Mouse (Mus musculus) myocyte (in vitro differentiated cells): ENCODE results near the gene Olfr681. TPM values are rescaled to one million over a fixed set of nuclear protein-coding genes. Genes with fewer than 3 reads are reported as not detected.
"Not testable (repeated sequence)": the region's sequence is repeated elsewhere in the genome, so short reads cannot be mapped to it uniquely, and the experiment has no call there.

ENCODE experiments used
- H3K27me3 ChIP-seq: one replicate; pipeline ENCODE4 v1.6.1; 2011; ENCODE audit not compliant: control insufficient read depth, insufficient read depth, insufficient read length
- H3K36me3 ChIP-seq: one replicate; pipeline ENCODE4 v1.6.1; 2011; ENCODE audit not compliant: control insufficient read depth, insufficient read depth
- H3K4me2 ChIP-seq: one replicate; pipeline ENCODE4 v1.6.1; 2011; ENCODE audit warnings: low read depth, control low read depth
- H3K4me3 ChIP-seq: one replicate; pipeline ENCODE4 v1.5.1; 2011; ENCODE audit warnings: mild to moderate bottlenecking, control low read depth, moderate library complexity
- H3K79me2 ChIP-seq: one replicate; pipeline ENCODE4 v1.6.1; 2011; ENCODE audit not compliant: control insufficient read depth, insufficient read depth
- H3ac ChIP-seq: one replicate; pipeline ENCODE4 v1.6.1; 2011; ENCODE audit not compliant: control insufficient read depth, insufficient read length
- CEBPB ChIP-seq: IDR thresholded peaks from 2 replicates; pipeline ENCODE4 v1.6.1; 2011; ENCODE audit warnings: mild to moderate bottlenecking, moderate library complexity; ENCODE audit not compliant: poor library complexity, insufficient read depth, severe bottlenecking
- E2F4 ChIP-seq: IDR thresholded peaks from one replicate; pipeline ENCODE4 v1.6.1; 2011; ENCODE audit warnings: mild to moderate bottlenecking, control low read depth, moderate library complexity; ENCODE audit not compliant: insufficient read depth
- MAX ChIP-seq: IDR thresholded peaks from one replicate; pipeline ENCODE4 v1.6.1; 2011; ENCODE audit warnings: low read depth, mild to moderate bottlenecking, control low read depth
- MYOD1 ChIP-seq, 3 experiments: IDR thresholded peaks; one replicate each; pipeline ENCODE4 v1.6.1; 2011; ENCODE audit warnings: control low read depth in 2 of 3, low read depth in 2 of 3, mild to moderate bottlenecking in 2 of 3, moderate library complexity in 1 of 3; ENCODE audit not compliant: insufficient read length in 2 of 3, control insufficient read depth in 1 of 3
- MYOG ChIP-seq, 3 experiments: IDR thresholded peaks; one replicate each; pipeline ENCODE4 v1.6.1; 2011; ENCODE audit warnings: control low read depth in 2 of 3, low read depth in 2 of 3, mild to moderate bottlenecking in 2 of 3; ENCODE audit not compliant: insufficient read length in 2 of 3, control insufficient read depth in 1 of 3, insufficient read depth in 1 of 3
- POLR2A ChIP-seq: IDR thresholded peaks from one replicate; pipeline ENCODE4 v1.6.1; 2011; ENCODE audit warnings: low read depth, mild to moderate bottlenecking, control low read depth, moderate library complexity; ENCODE audit not compliant: insufficient read length
- POLR2AphosphoS2 ChIP-seq: IDR thresholded peaks from one replicate; pipeline ENCODE4 v1.6.1; 2011; ENCODE audit warnings: low read depth, control low read depth; ENCODE audit not compliant: insufficient read length
- REST ChIP-seq: IDR thresholded peaks from one replicate; pipeline ENCODE4 v1.6.1; 2011; ENCODE audit warnings: mild to moderate bottlenecking, control low read depth, moderate library complexity; ENCODE audit not compliant: insufficient read depth, insufficient read length
- SRF ChIP-seq: IDR thresholded peaks from one replicate; pipeline ENCODE4 v1.6.1; 2011; ENCODE audit warnings: low read depth; ENCODE audit not compliant: control insufficient read depth, insufficient read length
- TCF12 ChIP-seq: IDR thresholded peaks from one replicate; pipeline ENCODE4 v1.6.1; 2011; ENCODE audit warnings: mild to moderate bottlenecking, control low read depth; ENCODE audit not compliant: poor library complexity, insufficient read depth, severe bottlenecking
- TCF3 ChIP-seq: IDR thresholded peaks from one replicate; pipeline ENCODE4 v1.6.1; 2011; ENCODE audit warnings: low read depth, control low read depth; ENCODE audit not compliant: insufficient read length
- USF1 ChIP-seq: IDR thresholded peaks from one replicate; pipeline ENCODE4 v1.6.1; 2011; ENCODE audit warnings: low read depth, mild to moderate bottlenecking, control low read depth, moderate library complexity
- polyA plus RNA-seq: library from polyadenylated mRNA; unstranded; fragments of >200 nt; fragmentation: generic; extraction: Trizol; gene quantifications from one replicate; pipeline ENCODE4 v1.2.1, GENCODE M21; 2012; ENCODE audit warnings: missing spikeins

The Olfr681 gene
- polyA plus RNA-seq, result not detected

GRCm38 (mm10) chr7:105116536-105116935 is at the start of gene Olfr681:
Gene Olfr681 (plus strand): TSS chr7:105116836.
- H3K36me3 ChIP-seq, result no peaks in the 10 kb centered on the region
- TF ChIP-seq USF1 (no peak), CEBPB (no peak), MYOD1 (IDR thresholded peaks at IDR 0.05; ENCODE audit: control insufficient read depth in 1 of 3, insufficient read length in 2 of 3, low read depth in 2 of 3) (no peak)
- H3ac ChIP-seq, result no peak within 1 kb of the TSS
- H3K4me2 ChIP-seq, result no peak within 1 kb of the TSS
- no peak within 1 kb of the TSS for H3K4me3 ChIP-seq
- H3K27me3 ChIP-seq, result no peaks in the 10 kb centered on the region
- no peaks in the 10 kb centered on the region for H3K79me2 ChIP-seq

- Histone ChIP-seq H3K36me3 (no peaks in the 10 kb centered on the region), H3K4me3 (no peak within 1 kb of the TSS), H3K27me3 (no peaks in the 10 kb centered on the region), H3K79me2 (no peaks in the 10 kb centered on the region), H3ac (no peak within 1 kb of the TSS), H3K4me2 (no peak within 1 kb of the TSS)
- TF ChIP-seq CEBPB (no peak), SRF (no peak), USF1 (no peak), TCF12 (no peak), MYOG (IDR thresholded peaks at IDR 0.05; ENCODE audit: control insufficient read depth in 1 of 3, insufficient read depth in 1 of 3, insufficient read length in 2 of 3, low read depth in 2 of 3) (no peak)
Observed at GRCm38 (mm10) chr7:105080905-105081304, 35.7 kb upstream of the Olfr681 start, which contains the start of gene Olfr679. Gene Olfr679 (plus strand): TSS chr7:105081205.

- H3K36me3 ChIP-seq, H3K79me2 ChIP-seq, H3K27me3 ChIP-seq, H3K4me2 ChIP-seq, H3ac ChIP-seq, H3K4me3 ChIP-seq: not testable (repeated sequence)
Observed at GRCm38 (mm10) chr7:105092717-105093116, 23.9 kb upstream of the Olfr681 start, which contains the start of gene Olfr680-ps1. Gene Olfr680-ps1 (minus strand): TSS chr7:105092817.

- Histone ChIP-seq H3K4me2 (no peak overlapping the region), H3ac (no peak overlapping the region), H3K27me3 (no peaks in the 10 kb centered on the region), H3K79me2 (no peaks in the 10 kb centered on the region), H3K4me3 (no peak overlapping the region), H3K36me3 (no peaks in the 10 kb centered on the region)
- TF ChIP-seq USF1, result no peak
- no peak for TF ChIP-seq REST
- no peak for TF ChIP-seq MYOD1 (IDR thresholded peaks at IDR 0.05; ENCODE audit: control insufficient read depth in 1 of 3, insufficient read length in 2 of 3, low read depth in 2 of 3)
- no peak for TF ChIP-seq CEBPB
- TF ChIP-seq TCF3, result no peak
- no peak for TF ChIP-seq SRF
- TF ChIP-seq MYOG (IDR thresholded peaks at IDR 0.05; ENCODE audit: control insufficient read depth in 1 of 3, insufficient read depth in 1 of 3, insufficient read length in 2 of 3, low read depth in 2 of 3), result no peak
Observed at GRCm38 (mm10) chr7:105141275-105141674, 24.6 kb downstream of the Olfr681 start.

- H3K27me3 ChIP-seq, result no peaks in the 10 kb centered on the region
- H3K4me3 ChIP-seq, result no peak within 1 kb of the TSS
- no peak within 1 kb of the TSS for H3ac ChIP-seq
- H3K36me3 ChIP-seq, result no peaks in the 10 kb centered on the region
- TF ChIP-seq CEBPB (no peak), REST (no peak), POLR2AphosphoS2 (no peak), E2F4 (no peak), POLR2A (no peak), SRF (no peak), MYOD1 (IDR thresholded peaks at IDR 0.05; ENCODE audit: control insufficient read depth in 1 of 3, insufficient read length in 2 of 3, low read depth in 2 of 3) (no peak), TCF12 (no peak), MYOG (IDR thresholded peaks at IDR 0.05; ENCODE audit: control insufficient read depth in 1 of 3, insufficient read depth in 1 of 3, insufficient read length in 2 of 3, low read depth in 2 of 3) (no peak), TCF3 (no peak), USF1 (no peak), MAX (no peak)
- no peak within 1 kb of the TSS for H3K4me2 ChIP-seq
- H3K79me2 ChIP-seq, result no peaks in the 10 kb centered on the region
Observed at GRCm38 (mm10) chr7:105146912-105147311, 30.3 kb downstream of the Olfr681 start, which contains the start of gene Olfr683. Gene Olfr683 (minus strand): TSS chr7:105147012.

GRCm38 (mm10) chr7:105163553-105163952 is 46.9 kb downstream of the Olfr681 start, which contains the start of gene Olfr684:
Gene Olfr684 (minus strand): TSS chr7:105163653.
- Histone ChIP-seq H3K27me3 (no peaks in the 10 kb centered on the region), H3ac (no peak within 1 kb of the TSS), H3K79me2 (no peaks in the 10 kb centered on the region), H3K4me2 (no peak within 1 kb of the TSS), H3K36me3 (no peaks in the 10 kb centered on the region), H3K4me3 (no peak within 1 kb of the TSS)
- TF ChIP-seq TCF12 (no peak), USF1 (no peak), SRF (no peak), TCF3 (no peak), MYOD1 (IDR thresholded peaks at IDR 0.05; ENCODE audit: control insufficient read depth in 1 of 3, insufficient read length in 2 of 3, low read depth in 2 of 3) (no peak), POLR2A (no peak), CEBPB (no peak), POLR2AphosphoS2 (no peak), REST (no peak), MAX (no peak), E2F4 (no peak), MYOG (IDR thresholded peaks at IDR 0.05; ENCODE audit: control insufficient read depth in 1 of 3, insufficient read depth in 1 of 3, insufficient read length in 2 of 3, low read depth in 2 of 3) (no peak)
